Mouse (Mus musculus): ENCODE data around the gene Rnf7.

DNA sequence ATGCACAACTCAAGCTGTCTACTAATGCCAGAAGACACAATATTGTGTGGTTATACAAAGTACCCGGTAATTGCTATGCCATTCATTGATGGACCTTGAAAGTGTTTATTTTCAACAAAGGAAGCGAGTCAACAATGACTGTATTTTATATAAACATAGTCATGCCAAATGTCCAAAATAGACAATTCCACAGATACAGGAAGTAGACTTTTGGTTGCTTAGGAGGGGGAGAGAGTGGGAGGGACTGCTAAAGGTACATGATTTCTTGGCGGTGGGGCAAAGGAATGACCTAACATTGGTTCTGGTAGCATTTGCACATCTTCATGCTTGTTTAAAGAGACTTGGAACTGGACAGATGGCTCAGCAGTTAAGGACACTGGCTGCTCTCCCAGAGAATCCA, 45.9 kb downstream of the Rnf7 start:
- no peak for TF ChIP-seq POLR2A (IDR thresholded peaks at IDR 0.05; ENCODE audit: borderline replicate concordance, insufficient read depth, low read length)
- no peak for TF ChIP-seq CTCF (IDR thresholded peaks at IDR 0.05; ENCODE audit: borderline replicate concordance, insufficient read depth, low read depth, low read length)

Measured in cerebellum, adult 2 months (tissue).